Mouse (Mus musculus) small intestine, adult 2 months (tissue): ENCODE data around the gene R3hdm4.

ENCODE experiments used
- CTCF ChIP-seq: fragments of 200-500 bp; IDR thresholded peaks from 2 replicates; pipeline ENCODE4 v1.5.1; 2012; ENCODE audit warnings: low read depth, mild to moderate bottlenecking, control low read depth, inconsistent platforms, low read length, moderate library complexity, mixed read lengths; ENCODE audit not compliant: insufficient replicate concordance, insufficient read length; ENCODE audit errors: extremely low read depth
- POLR2A ChIP-seq: fragments of 200-500 bp; IDR thresholded peaks from 2 replicates; pipeline ENCODE4 v1.6.1; 2012; ENCODE audit warnings: low read depth, mild to moderate bottlenecking, control low read depth, inconsistent platforms, low read length, moderate library complexity

- no peak for TF ChIP-seq CTCF
- TF ChIP-seq POLR2A: no peak
These were observed 35.0 kb downstream of the R3hdm4 start, which contains the start of gene Elane for GRCm38 (mm10) chr10:79886054-79886453.
